Mouse (Mus musculus) urinary bladder, postnatal 14 days (tissue): ENCODE results near the gene Echdc3.

Experiments
- DNase-seq: peaks from one replicate; pipeline ENCODE4 v3.0.0; 2021; ENCODE audit warnings: low spot score

Gene Echdc3

DNA sequence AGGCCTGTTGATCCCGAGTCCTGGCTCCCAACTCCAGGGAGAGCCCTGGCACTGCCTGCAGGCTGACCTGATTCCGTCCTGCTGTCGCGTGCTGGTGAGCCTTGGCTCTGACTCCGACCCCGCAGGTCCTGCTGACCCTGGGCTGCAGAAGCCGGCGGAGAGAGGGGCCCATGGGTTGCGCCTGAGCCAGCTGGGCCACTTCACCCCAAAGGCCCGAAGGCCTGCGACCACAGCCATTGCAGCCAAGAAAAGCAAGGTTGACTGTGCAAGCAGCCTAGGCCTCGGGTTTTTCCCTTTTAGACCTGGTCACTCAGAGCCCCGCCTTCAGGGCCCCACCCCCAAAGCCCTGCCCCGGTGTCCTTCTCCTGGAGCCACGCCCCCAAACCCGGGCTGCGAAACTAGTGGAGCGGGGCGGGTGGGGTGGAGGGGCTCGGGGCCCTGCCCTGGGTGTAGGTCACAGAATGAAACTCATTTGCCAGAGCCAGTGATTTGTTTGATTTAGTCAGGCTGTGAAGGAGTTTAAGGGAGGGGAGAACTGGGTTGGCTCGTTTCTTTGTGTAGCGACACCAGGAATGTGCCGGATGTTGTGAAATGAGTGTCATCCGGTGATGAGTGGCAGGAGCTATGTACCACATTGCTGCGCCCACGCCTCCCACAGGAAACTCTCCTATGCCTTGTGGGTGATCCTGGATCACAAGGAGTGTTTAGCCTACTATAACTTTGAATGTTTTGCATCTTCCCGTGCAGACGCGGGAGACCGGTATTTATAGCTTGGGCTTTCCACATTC, at the start of gene Echdc3:
Gene Echdc3 (minus strand): TSS at position 310 of the 788 bp plus-strand sequence.
- peak; percentile 90 for DNase-seq

DNA sequence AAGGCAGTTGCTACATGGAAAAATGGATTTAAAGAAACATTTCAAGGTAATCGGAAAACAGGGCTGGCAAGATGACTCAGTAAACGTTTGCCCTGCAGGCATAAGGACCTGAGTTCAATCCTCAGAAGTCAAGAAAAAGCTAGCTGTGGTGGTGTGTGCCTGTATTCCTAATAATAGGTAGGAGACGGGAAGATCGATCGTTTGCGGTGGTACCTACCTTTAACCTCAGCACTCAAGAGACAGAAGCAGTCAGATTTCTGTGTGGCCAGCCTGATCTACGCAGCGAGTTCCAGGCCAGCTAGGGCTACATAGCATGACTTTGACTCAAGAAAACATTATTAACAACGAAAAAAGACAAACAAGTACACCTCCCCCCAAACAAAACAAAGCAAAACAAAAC, 48.9 kb upstream of the Echdc3 start:
- DNase-seq: no peak

GRCm38 (mm10) chr2:6261201-6261672, 48.4 kb upstream of the Echdc3 start:
- DNase-seq: no peak

GRCm38 (mm10) chr2:6260661-6261060, 47.8 kb upstream of the Echdc3 start:
- no peak for DNase-seq

GRCm38 (mm10) chr2:6259182-6259581, 46.3 kb upstream of the Echdc3 start:
- no peak for DNase-seq

- no peak for DNase-seq
Measured at GRCm38 (mm10) chr2:6258026-6258425, 45.2 kb upstream of the Echdc3 start.

DNA sequence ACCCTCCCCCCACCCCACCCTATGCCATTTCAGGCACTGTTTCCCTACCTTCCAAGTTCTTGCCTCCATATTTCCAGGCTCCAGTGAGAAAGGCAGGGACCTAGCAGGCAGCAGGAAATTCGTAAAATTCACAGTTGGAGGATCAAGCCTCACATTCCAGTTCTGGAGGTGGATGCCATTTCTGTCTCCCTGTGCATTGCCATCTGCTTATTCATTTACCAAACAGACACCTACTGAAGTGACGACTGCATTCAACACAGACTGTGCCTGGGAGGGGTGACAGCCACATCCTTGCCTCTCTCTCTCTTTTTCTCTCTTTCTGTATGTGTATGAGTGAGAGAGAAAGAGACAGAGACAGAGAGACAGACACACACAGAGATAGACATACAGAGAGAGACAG, 44.3 kb upstream of the Echdc3 start:
- no peak for DNase-seq

GRCm38 (mm10) chr2:6255989-6256841, 43.4 kb upstream of the Echdc3 start:
- DNase-seq: peak; percentile 40

DNA sequence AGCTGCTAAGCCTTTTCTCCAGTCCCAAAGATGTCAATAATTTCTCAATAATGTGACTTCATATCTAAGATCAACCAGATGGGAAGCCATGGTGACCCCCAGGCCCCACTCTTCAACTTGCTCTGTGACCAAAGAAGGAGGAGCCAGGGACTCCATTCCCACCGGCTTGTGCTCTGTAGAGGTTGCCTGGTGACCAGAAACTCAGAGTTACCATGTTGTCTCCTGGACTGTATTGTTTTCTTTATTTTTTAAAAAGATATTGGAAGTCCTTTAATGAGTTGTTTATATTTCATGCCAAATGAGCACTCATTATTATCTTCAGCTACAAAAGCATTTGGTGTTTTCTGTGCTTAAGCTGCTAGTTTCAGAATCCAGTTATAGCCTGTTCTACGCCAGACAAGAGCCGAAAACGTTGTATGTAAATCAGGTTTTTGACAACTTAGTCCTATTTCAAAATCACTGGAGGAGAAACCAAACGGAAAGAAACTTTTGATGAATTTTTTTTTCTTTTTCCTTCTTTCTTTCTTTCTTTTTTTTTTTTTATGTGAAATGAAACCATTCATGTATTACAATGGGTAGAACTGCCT, 42.7 kb upstream of the Echdc3 start:
- DNase-seq: no peak

DNA sequence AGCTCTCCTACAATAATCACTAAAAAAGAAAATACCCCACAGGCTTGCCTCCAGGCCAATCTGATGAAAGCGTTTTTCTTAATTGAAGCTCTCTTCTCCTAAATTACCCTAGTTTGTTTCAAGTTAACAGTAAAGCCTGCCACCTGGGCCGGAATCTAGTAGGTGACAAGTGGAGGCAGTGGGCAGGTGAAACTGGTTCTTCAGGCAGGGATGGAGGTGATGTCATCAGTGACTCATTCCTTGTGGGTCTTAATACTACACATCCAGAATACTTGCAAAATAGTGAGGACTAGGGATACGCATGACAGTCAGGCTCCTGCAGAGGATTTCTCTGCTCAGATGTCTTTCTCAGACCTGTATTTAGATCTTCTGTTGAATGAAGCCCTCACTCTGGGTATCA, 39.7 kb upstream of the Echdc3 start:
- peak; percentile 56 for DNase-seq

DNA sequence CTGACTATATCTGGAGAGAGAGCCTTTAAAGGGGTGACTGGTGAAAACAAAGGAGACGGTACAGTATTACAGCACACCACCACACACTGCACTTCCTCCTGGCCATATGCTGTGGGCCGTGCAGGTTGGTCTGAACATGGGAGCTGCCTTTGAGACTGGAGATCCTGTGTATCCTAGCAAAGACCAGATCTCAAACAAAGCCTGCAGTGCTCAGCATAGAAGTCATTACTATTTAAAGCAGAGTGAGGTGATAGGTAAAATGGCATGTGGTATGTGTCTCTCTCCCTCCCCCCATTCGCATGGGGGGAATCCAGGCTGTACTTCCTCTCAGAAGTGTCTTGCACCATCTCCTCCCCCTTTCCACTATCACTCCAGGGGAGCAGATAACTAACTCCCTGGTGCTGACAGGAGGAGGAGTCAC, 38.3 kb upstream of the Echdc3 start:
- no peak for DNase-seq

DNA sequence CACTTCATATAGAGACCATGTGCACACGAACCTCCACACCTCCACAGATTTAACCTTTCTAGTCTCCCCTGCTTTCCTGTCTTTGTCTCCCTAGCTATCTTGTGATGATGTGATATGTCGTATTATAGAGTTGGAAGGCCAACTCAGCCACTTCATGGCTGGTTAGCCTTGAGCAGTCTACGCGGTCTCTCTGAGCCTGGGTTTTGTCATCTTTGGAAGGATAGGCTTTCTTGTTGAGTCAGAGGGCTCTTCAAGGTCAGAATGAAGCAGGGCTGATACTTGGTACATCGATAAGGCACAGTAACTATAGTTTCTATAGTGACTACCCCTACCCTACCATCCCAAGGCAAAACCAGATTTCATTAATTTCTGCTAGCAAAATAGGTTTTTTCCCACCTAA, 28.6 kb upstream of the Echdc3 start:
- DNase-seq: no peak

DNA sequence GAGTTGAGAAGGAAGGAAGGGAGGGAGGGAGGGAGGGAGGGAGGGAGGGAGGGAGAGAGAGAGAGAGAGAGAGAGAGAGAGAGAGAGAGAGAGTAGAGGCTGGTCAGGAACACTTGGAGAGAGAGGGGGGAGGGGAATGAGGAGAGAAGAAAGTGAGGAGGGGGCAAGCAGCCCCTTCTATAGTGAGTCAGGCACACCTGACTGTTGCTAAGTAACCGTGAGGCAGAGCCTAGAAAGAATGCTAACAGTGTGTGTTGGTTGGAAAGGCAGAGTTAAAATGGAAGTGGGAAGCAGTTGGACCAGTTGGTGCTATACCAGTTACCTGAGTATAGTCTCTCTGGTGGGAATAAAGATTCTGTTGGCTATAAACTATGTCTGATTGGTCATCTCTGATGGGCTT, 27.2 kb upstream of the Echdc3 start:
- no peak for DNase-seq

DNA sequence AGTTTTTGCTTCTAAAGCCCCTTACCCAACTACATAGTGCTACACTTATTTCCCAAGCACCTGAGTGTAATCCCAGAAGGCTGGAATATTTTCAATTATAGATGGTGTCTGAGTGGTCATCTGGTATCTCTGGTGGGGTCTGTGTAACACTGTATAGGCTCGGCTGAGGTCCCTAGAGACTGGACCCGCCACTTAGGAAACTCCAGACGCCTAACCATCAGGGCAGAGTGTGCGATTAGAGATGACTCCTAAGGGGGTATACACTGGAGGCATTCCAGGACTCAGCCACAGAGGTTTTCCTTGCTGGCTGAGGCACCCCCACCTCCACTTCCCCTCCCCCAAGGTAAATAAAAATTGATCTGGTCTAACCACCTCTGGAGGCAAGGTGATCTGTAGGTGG, 26.5 kb upstream of the Echdc3 start:
- DNase-seq: no peak

DNA sequence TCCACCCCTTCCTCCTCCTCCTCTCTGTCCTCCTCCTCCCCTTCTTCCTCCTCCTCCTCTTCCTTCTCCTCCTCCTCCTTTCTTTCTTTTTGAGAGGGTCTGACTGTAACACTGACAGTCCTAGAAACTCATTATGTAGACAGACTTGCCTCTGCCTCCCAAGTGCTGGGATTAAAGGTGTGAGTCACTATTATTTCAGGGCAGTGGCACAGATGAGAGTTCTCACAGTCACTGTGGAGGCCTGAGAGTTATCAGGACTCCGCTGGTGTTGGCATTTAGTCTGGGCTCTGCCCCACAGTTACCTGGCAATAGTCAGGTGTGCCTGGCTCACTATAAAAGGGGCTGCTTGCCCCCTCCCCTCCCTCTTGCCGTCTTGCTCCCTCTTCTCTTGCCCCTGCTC, 25.8 kb upstream of the Echdc3 start:
- no peak for DNase-seq

- peak; percentile 10 for DNase-seq
Measured at GRCm38 (mm10) chr2:6238244-6238643, 25.4 kb upstream of the Echdc3 start.

DNA sequence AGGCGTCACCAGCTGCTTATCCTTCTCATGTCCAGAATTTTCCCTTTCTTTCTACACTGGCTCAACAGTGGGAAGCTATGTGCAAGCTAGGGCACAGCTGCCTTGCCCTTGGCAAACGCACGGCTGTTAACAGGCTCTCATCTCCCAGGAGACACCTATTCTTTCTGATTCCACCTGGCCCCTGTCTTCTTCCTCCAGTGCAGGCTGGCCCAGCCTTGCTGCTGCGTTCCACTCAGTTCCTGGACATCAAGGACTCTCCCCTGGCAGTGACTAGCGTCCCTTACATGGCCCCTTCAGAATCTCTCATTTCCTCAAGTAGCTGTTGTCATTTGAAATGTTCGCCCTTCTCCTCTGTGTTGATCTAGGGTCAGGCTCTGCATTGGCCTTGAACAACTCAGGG, 20.5 kb upstream of the Echdc3 start:
- DNase-seq: no peak

- no peak for DNase-seq
Measured at GRCm38 (mm10) chr2:6232755-6233154, 19.9 kb upstream of the Echdc3 start.

DNA sequence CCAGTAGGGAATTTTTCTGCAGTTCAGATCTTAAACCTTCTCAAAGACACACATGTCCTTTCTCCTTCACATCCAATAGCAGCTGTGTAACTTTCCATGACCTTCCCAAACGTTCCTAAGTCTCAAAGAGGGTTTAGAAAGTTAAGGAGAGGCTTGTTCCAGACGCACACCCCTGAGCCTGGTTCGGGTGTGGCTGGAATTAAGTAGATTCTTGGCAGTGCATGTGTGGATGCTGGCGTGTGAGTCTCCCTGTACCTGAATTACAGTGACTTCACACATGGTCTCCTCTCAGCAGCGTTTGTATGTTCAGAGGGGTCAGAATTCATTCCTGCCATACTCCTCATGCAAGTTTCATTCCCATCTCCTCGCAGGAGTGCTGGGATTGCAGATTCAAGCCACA, 18.0 kb upstream of the Echdc3 start:
- no peak for DNase-seq

DNA sequence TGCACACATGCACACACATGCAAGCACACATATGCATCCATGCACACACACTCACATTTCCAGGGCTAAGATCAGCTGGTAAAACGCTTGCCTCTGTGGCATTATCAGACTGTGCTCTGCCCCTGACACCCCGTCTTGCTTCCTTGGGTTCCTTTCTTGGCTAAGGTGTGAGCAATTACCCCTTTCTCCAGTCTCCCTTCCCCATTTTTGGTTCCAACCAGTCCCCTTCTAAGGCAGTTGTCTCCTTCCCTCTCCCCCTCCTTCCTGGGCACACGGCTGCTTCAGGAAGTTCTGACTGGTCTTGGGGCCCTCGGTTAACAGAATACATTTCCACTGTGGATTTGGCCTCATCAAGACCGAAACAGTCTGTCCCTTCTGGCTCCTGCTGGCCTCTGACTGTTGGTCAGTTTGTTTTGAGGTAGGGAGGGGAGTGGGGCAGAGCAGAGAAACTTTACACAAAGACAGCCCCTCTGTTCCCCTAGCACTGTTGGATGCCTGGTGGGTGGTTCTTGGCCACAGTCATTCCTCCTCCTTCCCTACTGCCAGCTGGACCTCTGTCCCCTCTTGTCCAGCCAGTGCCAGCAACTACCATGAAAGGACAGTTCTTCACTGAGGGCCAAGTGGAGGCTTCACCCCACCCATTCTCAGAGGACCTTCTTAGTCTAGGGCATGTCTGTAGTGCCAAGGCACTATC, 16.9 kb upstream of the Echdc3 start:
- DNase-seq: no peak

DNA sequence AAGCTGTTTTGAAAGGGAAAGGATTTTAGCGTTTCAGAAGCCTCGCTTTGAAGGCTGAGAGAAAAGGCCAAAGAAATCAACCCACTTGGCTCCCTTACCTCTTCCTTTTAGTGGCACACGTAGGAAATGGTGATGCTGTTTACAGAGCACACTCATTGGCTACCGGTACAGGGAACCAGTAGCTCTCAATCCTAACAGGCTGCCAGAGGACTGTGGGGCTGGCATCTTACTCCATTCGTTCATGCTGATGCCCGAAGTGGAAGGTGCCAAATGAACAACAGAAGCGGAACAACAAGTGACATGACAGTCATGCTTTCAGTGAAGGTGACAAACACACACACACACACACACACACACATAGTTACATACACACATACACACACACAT, 14.2 kb upstream of the Echdc3 start:
- DNase-seq: no peak

- no peak for DNase-seq
Measured at GRCm38 (mm10) chr2:6226361-6227058, 13.7 kb upstream of the Echdc3 start.
